Mouse (Mus musculus) adipose tissue, adult 10 weeks (tissue): ENCODE data around the gene Klhl12. TPM values are rescaled to one million over a fixed set of nuclear protein-coding genes. Genes with fewer than 3 reads are reported as not detected.

ENCODE experiments used
- polyA plus RNA-seq: library from polyadenylated mRNA; stranded (reverse); fragments of 350-450 nt; fragmentation: Illumina TruSeq; extraction: RNeasy Lipid Tissue Mini Kit (QIAGEN cat#74804); gene quantifications from one replicate; pipeline ENCODE4 v1.2.3, GENCODE M21; 2014; ENCODE audit warnings: low read depth, low replicate concordance

Gene Klhl12
- polyA plus RNA-seq: 24.2 TPM

DNA sequence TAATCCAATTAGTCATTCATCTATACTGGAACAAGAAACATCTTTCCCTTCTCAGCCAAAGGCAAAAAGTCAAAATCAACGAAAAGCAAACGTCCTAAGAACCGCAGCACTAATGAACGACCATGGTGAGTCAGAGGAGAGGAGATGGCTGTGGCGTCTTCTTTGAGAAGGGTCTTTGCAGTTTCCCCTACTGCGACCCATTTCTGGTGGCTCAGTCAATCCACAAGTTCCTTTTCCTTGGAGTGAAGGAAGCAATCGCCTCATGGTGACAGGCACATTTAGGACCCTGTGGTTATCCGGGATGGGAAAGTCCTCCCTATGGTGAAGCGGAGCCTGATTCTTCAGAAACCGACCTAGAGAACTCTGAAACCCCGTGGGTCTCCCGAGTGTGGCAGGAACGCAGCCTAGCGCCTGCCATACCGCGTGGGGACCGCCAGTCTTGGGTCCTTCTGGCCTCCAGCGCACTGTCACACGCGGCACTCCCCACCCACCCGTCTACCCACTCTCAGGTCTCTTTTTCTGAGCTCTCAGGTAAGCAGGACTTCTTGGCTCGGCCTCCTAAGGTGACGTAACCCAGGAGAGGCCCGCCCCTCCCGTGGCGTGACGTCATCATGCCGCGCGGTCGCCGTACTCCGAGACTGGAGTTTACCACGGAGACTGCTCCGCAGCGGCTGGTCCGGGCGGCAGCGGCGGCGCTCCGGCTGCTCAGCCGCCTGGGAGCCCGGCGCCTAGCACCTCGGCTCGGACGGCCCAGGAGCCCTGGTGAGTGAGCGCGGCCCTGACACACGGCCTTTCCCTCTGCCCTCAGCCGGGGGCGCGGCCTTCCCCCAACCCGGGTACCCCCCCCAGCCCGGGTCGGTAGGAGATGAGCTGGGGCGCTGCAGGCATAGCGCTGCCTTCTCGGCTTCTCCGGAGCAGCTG, at the start of gene Klhl12:
Klhl12 (plus strand) TSS at position 628 of the 921 bp plus-strand sequence.

DNA sequence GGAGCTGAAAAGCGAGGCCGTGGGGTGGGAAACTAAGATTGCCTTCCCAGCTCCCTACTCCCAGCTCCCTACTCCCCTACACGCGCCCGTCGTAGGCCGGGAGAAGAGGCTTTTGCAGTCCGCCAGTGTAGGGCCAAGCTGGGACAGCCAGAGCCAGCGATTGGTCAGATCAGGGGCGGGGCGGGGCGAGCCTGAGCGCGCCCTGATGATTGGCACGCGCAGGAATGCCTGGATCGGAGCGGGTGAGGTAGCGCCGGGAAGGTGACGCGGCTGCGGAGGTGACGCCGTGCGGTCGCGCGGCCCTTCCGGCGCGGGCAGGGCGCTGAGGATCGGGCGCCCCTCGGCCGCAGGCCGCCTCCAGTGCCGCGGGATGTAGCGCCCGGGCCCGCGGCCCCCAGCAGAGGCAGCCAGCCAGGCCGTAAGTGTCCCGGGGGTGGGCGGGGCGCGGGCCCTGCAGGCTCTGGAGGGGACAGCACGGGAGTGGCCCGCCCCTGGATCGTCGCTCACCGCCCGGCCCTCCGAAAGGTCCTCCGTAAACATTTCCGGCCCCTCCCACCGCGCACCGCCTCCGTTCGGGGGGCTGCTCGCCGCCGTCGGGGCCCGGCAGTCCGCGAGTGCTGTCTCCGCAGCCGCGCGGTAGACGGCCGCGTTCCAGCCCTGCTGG, 40.0 kb upstream of the Klhl12 start, which contains the start of gene Adipor1:
Adipor1 (plus strand) TSS at position 211 of the 664 bp plus-strand sequence.

DNA sequence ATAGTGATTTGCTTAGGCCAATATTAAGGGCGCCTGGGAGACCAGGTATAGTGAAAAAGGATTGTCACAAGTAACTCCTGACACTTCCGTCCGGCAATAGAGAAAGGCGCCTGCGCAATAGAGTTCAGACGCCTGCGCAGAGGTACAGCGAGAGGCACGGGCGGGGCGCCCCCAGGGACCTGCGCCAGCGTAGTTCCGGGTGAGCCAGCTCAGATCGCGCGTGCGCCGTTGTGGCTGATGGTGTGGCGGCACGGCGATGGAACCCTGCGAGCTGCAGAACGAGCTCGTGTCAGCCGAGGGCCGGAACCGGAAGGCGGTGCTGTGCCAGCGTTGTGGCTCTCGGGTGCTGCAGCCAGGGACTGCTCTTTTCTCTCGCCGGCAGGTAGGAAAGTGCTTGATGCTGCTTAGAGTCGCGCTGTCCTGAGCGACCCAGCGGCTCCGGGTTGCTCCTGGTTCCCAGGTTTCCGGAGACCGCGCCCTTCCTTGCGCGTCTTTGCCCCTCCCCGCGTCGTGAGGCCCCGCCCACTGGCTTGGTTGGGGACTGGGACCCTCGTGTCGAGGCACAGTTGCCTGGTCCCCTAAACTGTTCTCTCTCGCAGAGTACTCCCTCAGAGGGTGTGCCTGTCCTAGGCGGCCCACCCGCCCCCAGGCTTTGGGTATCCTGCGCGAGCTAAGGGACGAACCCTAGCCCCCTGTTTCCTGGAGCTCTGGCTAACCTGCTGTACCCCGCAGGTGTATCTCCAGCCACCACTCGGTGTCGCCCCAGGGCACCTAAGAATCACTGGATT, 39.3 kb downstream of the Klhl12 start, which contains the start of gene Rabif:
Rabif (plus strand) TSS at position 221 of the 788 bp plus-strand sequence.

Other genes with a start within 250 kb of the Klhl12 start
- gene Adora1, start 220.1 kb upstream of the Klhl12 start, polyA plus RNA-seq: 26.5 TPM
- gene Myog, start 165.5 kb upstream of the Klhl12 start, polyA plus RNA-seq: not detected
- gene Ppfia4, start 122.6 kb upstream of the Klhl12 start, polyA plus RNA-seq: 2.8 TPM
- gene Tmem183a, start 93.6 kb upstream of the Klhl12 start, polyA plus RNA-seq: 41.2 TPM
- gene 4933406M09Rik, start 69.6 kb upstream of the Klhl12 start, polyA plus RNA-seq: 0.45 TPM
- 34.4 TPM for gene Cyb5r1, start 50.0 kb upstream of the Klhl12 start, polyA plus RNA-seq
- 99.6 TPM for gene Adipor1, start 40.2 kb upstream of the Klhl12 start, polyA plus RNA-seq
- gene Rabif, start 39.1 kb downstream of the Klhl12 start, polyA plus RNA-seq: 17.9 TPM
- gene Mgat4e, start 94.2 kb downstream of the Klhl12 start, polyA plus RNA-seq: 0.53 TPM
- gene Kdm5b, start 104.6 kb downstream of the Klhl12 start, polyA plus RNA-seq: 21.8 TPM
- 4.9 TPM for gene Syt2, start 191.1 kb downstream of the Klhl12 start, polyA plus RNA-seq